Mouse (Mus musculus) lung, postnatal 0 days (tissue): Measurements from ENCODE around the gene Ctsd. TPM values are rescaled to one million over a fixed set of nuclear protein-coding genes. Genes with fewer than 3 reads are reported as not detected.
A peak's percentile ranks its signal among the peaks of the same experiment; 100 is the strongest.

Experiments used
- ATAC-seq: fragments of 200-750 bp; cut with Nextera tagmentation; 2 replicates; pipeline ENCODE4 v1.8.0; 2017; ENCODE audit warnings: moderate library complexity
- DNase-seq: peaks from one replicate; pipeline ENCODE4 v3.0.0-alpha.2; 2016; ENCODE audit warnings: low spot score
- H3K27ac ChIP-seq: fragments of 300-500 bp; sonication (generic); 2 replicates; pipeline ENCODE4 v1.5.1; 2014; ENCODE audit warnings: antibody characterized with exemption, mild to moderate bottlenecking, low read length, mixed read lengths
- H3K27me3 ChIP-seq: fragments of 300-500 bp; sonication (generic); replicated peaks from 2 replicates; pipeline ENCODE4 v1.6.1; 2014; ENCODE audit warnings: low read length, mixed read lengths; ENCODE audit not compliant: insufficient read depth
- H3K36me3 ChIP-seq: fragments of 300-500 bp; sonication (generic); 2 replicates; pipeline ENCODE4 v1.6.1; 2014; ENCODE audit warnings: low read length, mixed read lengths; ENCODE audit not compliant: insufficient read depth
- H3K4me1 ChIP-seq: fragments of 300-500 bp; sonication (generic); 2 replicates; pipeline ENCODE4 v1.6.1; 2014; ENCODE audit warnings: antibody characterized with exemption, low read depth, low read length, mixed read lengths; ENCODE audit not compliant: insufficient read depth
- H3K4me2 ChIP-seq: fragments of 300-500 bp; sonication (generic); replicated peaks from 2 replicates; pipeline ENCODE4 v1.6.1; 2014; ENCODE audit warnings: low read depth, mild to moderate bottlenecking, low read length, moderate library complexity, mixed read lengths
- H3K4me3 ChIP-seq: fragments of 300-500 bp; sonication (generic); 2 replicates; pipeline ENCODE4 v1.5.1; 2014; ENCODE audit warnings: low read depth, low read length
- H3K9ac ChIP-seq: fragments of 300-500 bp; sonication (generic); replicated peaks from 2 replicates; pipeline ENCODE4 v1.6.1; 2014; ENCODE audit warnings: low read depth, mild to moderate bottlenecking
- H3K9me3 ChIP-seq: fragments of 300-500 bp; sonication (generic); 2 replicates; pipeline ENCODE4 v1.6.1; 2016; ENCODE audit warnings: low read length, mixed read lengths
- CTCF ChIP-seq: IDR thresholded peaks from 2 replicates; pipeline ENCODE4 v1.5.1; 2016; ENCODE audit warnings: antibody characterized with exemption, mild to moderate bottlenecking
- EP300 ChIP-seq: IDR thresholded peaks from 2 replicates; pipeline ENCODE4 v1.6.1; 2016; ENCODE audit warnings: antibody characterized with exemption, mild to moderate bottlenecking, control low read depth
- WGBS: fragments of 180-500 bp; shearing (Covaris S2); extraction: QIAGEN DNeasy Blood & Tissue Kit; methylation state at CpG from one replicate; pipeline ENCODE4 v1.1.7; 2014; 5-methylcytosine and 5-hydroxymethylcytosine counted together
- polyA plus RNA-seq: library from polyadenylated mRNA; unstranded; fragments of >200 nt; fragmentation: Nextera tagmentation; extraction: Ambion mirVana; gene quantifications from 2 replicates; pipeline ENCODE4 v1.2.1, GENCODE M21; 2015

The Ctsd gene
- polyA plus RNA-seq, 1 experiment from 2014 or later: 481 TPM

- Histone ChIP-seq H3K27ac (no peak overlapping the region), H3K27me3 (no peaks in the 10 kb centered on the region), H3K4me3 (no peak overlapping the region), H3K36me3 (no peaks in the 10 kb centered on the region), H3K9ac (no peak overlapping the region), H3K4me1 (no peaks in the 10 kb centered on the region), H3K9me3 (no peaks in the 10 kb centered on the region), H3K4me2 (no peak overlapping the region)
- DNase-seq: no peak
- TF ChIP-seq CTCF: no peak
- TF ChIP-seq EP300: no peak
- WGBS: 65% methylated on average over 5 of the region's 5 CpGs
- no peak for ATAC-seq
Observed at GRCm38 (mm10) chr7:142351569-142351968, 36.3 kb downstream of the Ctsd start.

GRCm38 (mm10) chr7:142349308-142349961 is 38.4 kb downstream of the Ctsd start:
- ATAC-seq: peak; percentile 77
- no peak overlapping the region for H3K4me2 ChIP-seq
- H3K4me3 ChIP-seq: no peak overlapping the region
- H3K4me1 ChIP-seq: no peaks in the 10 kb centered on the region
- H3K27ac ChIP-seq: no peak overlapping the region
- H3K9ac ChIP-seq: no peak overlapping the region
- H3K9me3 ChIP-seq: no peaks in the 10 kb centered on the region
- TF ChIP-seq CTCF (no peak), EP300 (no peak)
- 20% methylated on average over 9 of the region's 9 CpGs for WGBS
- no peaks in the 10 kb centered on the region for H3K27me3 ChIP-seq
- H3K36me3 ChIP-seq: no peaks in the 10 kb centered on the region
- peak; percentile 78 for DNase-seq

- 54% methylated on average over 4 of the region's 4 CpGs for WGBS
- no peak for DNase-seq
- H3K9me3 ChIP-seq: no peaks in the 10 kb centered on the region
- no peaks in the 10 kb centered on the region for H3K36me3 ChIP-seq
- TF ChIP-seq EP300 (no peak), CTCF (no peak)
- H3K4me3 ChIP-seq: no peak overlapping the region
- H3K27ac ChIP-seq: no peak overlapping the region
- no peak overlapping the region for H3K4me2 ChIP-seq
- H3K4me1 ChIP-seq: no peaks in the 10 kb centered on the region
- no peaks in the 10 kb centered on the region for H3K27me3 ChIP-seq
- H3K9ac ChIP-seq: no peak overlapping the region
- ATAC-seq: no peak
Observed at GRCm38 (mm10) chr7:142347542-142347941, 40.3 kb downstream of the Ctsd start.

- Histone ChIP-seq H3K36me3 (no peaks in the 10 kb centered on the region), H3K4me2 (no peak overlapping the region), H3K9ac (no peak overlapping the region), H3K4me1 (no peaks in the 10 kb centered on the region), H3K27ac (no peak overlapping the region), H3K9me3 (no peaks in the 10 kb centered on the region), H3K4me3 (no peak overlapping the region), H3K27me3 (no peaks in the 10 kb centered on the region)
- 54% methylated on average over 3 of the region's 3 CpGs for WGBS
- TF ChIP-seq EP300 (peak; percentile 24; the same call in 1 of the 2 replicates), CTCF (no peak)
- ATAC-seq (no peak), DNase-seq (no peak)
Observed at GRCm38 (mm10) chr7:142342247-142342640, 45.6 kb downstream of the Ctsd start.

GRCm38 (mm10) chr7:142341564-142342246 is 46.1 kb downstream of the Ctsd start:
- H3K4me1 ChIP-seq: no peaks in the 10 kb centered on the region
- H3K9me3 ChIP-seq: no peaks in the 10 kb centered on the region
- H3K9ac ChIP-seq: no peak overlapping the region
- no peak overlapping the region for H3K4me2 ChIP-seq
- no peak for DNase-seq
- WGBS: 40% methylated on average over 10 of the region's 10 CpGs
- TF ChIP-seq EP300 (no peak), CTCF (no peak)
- H3K27me3 ChIP-seq: no peaks in the 10 kb centered on the region
- peak; percentile 35; the same call in 1 of the 2 replicates for ATAC-seq
- H3K36me3 ChIP-seq: no peaks in the 10 kb centered on the region
- no peak overlapping the region for H3K27ac ChIP-seq
- H3K4me3 ChIP-seq: no peak overlapping the region

GRCm38 (mm10) chr7:142340269-142340970 is 47.4 kb downstream of the Ctsd start:
- TF ChIP-seq CTCF (peak; percentile 37; the same call in 1 of the 2 replicates), EP300 (no peak)
- ATAC-seq: no peak; the same call in 1 of the 2 replicates
- no peak overlapping the region for H3K27ac ChIP-seq
- no peaks in the 10 kb centered on the region for H3K4me1 ChIP-seq
- H3K9ac ChIP-seq: no peak overlapping the region
- DNase-seq: peak; percentile 43
- H3K27me3 ChIP-seq: no peaks in the 10 kb centered on the region
- no peaks in the 10 kb centered on the region for H3K36me3 ChIP-seq
- no peaks in the 10 kb centered on the region for H3K9me3 ChIP-seq
- H3K4me2 ChIP-seq: no peak overlapping the region
- no peak overlapping the region for H3K4me3 ChIP-seq
- WGBS: 49% methylated on average over 10 of the region's 10 CpGs
